Mouse (Mus musculus) hindbrain, embryonic 12.5 days (tissue): ENCODE data around the gene Krtcap3. TPM values are rescaled to one million over a fixed set of nuclear protein-coding genes. Genes with fewer than 3 reads are reported as not detected.
"Not testable (repeated sequence)": the region's sequence is repeated elsewhere in the genome, so short reads cannot be mapped to it uniquely, and the experiment has no call there.

ENCODE experiments used
- ATAC-seq: fragments of 200-750 bp; cut with Nextera tagmentation; 2 replicates; pipeline ENCODE4 v1.8.0; 2017; ENCODE audit warnings: moderate TSS enrichment; ENCODE audit not compliant: low FRiP score
- H3K27ac ChIP-seq: fragments of 300-500 bp; sonication (generic); 2 replicates; pipeline ENCODE4 v1.5.1; 2016; ENCODE audit warnings: mild to moderate bottlenecking
- H3K27me3 ChIP-seq: fragments of 300-500 bp; sonication (generic); 2 replicates; pipeline ENCODE4 v1.6.1; 2016; ENCODE audit warnings: mild to moderate bottlenecking
- H3K36me3 ChIP-seq: fragments of 300-500 bp; sonication (generic); 2 replicates; pipeline ENCODE4 v1.6.1; 2016; ENCODE audit warnings: mild to moderate bottlenecking
- H3K4me1 ChIP-seq: fragments of 300-500 bp; sonication (generic); 2 replicates; pipeline ENCODE4 v1.6.1; 2016
- H3K4me2 ChIP-seq: fragments of 300-500 bp; sonication (generic); replicated peaks from 2 replicates; pipeline ENCODE4 v1.6.1; 2016; ENCODE audit warnings: mild to moderate bottlenecking
- H3K4me3 ChIP-seq: fragments of 300-500 bp; sonication (generic); 2 replicates; pipeline ENCODE4 v1.5.1; 2016; ENCODE audit warnings: mild to moderate bottlenecking
- H3K9ac ChIP-seq: fragments of 300-500 bp; sonication (generic); 2 replicates; pipeline ENCODE4 v1.6.1; 2016; ENCODE audit warnings: mild to moderate bottlenecking, moderate library complexity
- H3K9me3 ChIP-seq: fragments of 300-500 bp; sonication (generic); replicated peaks from 2 replicates; pipeline ENCODE4 v1.6.1; 2016; ENCODE audit warnings: mild to moderate bottlenecking
- WGBS: fragments of 180-500 bp; shearing (Covaris S2); methylation state at CpG from one replicate; pipeline ENCODE4 v1.1.7; 2016; 5-methylcytosine and 5-hydroxymethylcytosine counted together
- polyA plus RNA-seq: library from polyadenylated mRNA; unstranded; fragments of >200 nt; fragmentation: Nextera tagmentation; extraction: Ambion mirVana; gene quantifications from 2 replicates; pipeline ENCODE4 v1.2.1, GENCODE M21; 2016

Gene Krtcap3
- 6.3 and 9.6 TPM in 2 replicates for polyA plus RNA-seq

GRCm38 (mm10) chr5:31251541-31252101 lies at the start of gene Krtcap3:
Gene Krtcap3, plus strand, starts transcription at chr5:31251691.
- peak within 1 kb of the TSS; percentile 39 for H3K4me2 ChIP-seq
- H3K27ac ChIP-seq = no peak within 1 kb of the TSS; the same call in none of the 2 replicates
- ATAC-seq = peak; percentile 62; the same call in 1 of the 2 replicates
- H3K4me1 ChIP-seq = peaks cover 17% of the 10 kb centered on the region
- H3K36me3 ChIP-seq = peaks cover 93% of the 10 kb centered on the region
- 0 out of 2 replicates have a peak within 1 kb of the TSS, but pooled peaks have one; percentile 32 for H3K9ac ChIP-seq
- H3K4me3 ChIP-seq = peak within 1 kb of the TSS; percentile 19
- peaks cover 6% of the 10 kb centered on the region; the same call in 1 of the 2 replicates for H3K27me3 ChIP-seq
- WGBS = 16% methylated on average over 47 of the region's 47 CpGs
- no peaks in the 10 kb centered on the region for H3K9me3 ChIP-seq

- Histone ChIP-seq H3K27me3 (no peaks in the 10 kb centered on the region), H3K4me3 (peak within 1 kb of the TSS; percentile 74), H3K4me2 (peak within 1 kb of the TSS; percentile 87), H3K27ac (peak within 1 kb of the TSS; percentile 77), H3K4me1 (peaks cover 22% of the 10 kb centered on the region), H3K36me3 (peaks cover 76% of the 10 kb centered on the region), H3K9ac (peak within 1 kb of the TSS; percentile 91), H3K9me3 (peaks cover 6% of the 10 kb centered on the region)
- WGBS = under 1% methylated on average over 52 of the region's 53 CpGs
- peak; percentile 94 for ATAC-seq
Observed at GRCm38 (mm10) chr5:31201742-31202590, 49.5 kb upstream of the Krtcap3 start, which contains the start of gene Zfp513. Gene Zfp513, minus strand, starts transcription at chr5:31202303.

- Histone ChIP-seq H3K27me3 (no peaks in the 10 kb centered on the region), H3K36me3 (peaks cover 76% of the 10 kb centered on the region)
- WGBS = 80% methylated on average over 7 of the region's 7 CpGs
Observed at GRCm38 (mm10) chr5:31202933-31203332, 48.6 kb upstream of the Krtcap3 start.

GRCm38 (mm10) chr5:31203866-31204265 lies 47.6 kb upstream of the Krtcap3 start:
- no peak overlapping the region for H3K4me2 ChIP-seq
- ATAC-seq = no peak
- peaks cover 67% of the 10 kb centered on the region for H3K36me3 ChIP-seq
- 95% methylated on average over 2 of the region's 2 CpGs for WGBS
- H3K4me3 ChIP-seq = no peak overlapping the region
- H3K9me3 ChIP-seq = peaks cover 6% of the 10 kb centered on the region
- H3K4me1 ChIP-seq = peaks cover 22% of the 10 kb centered on the region
- no peaks in the 10 kb centered on the region for H3K27me3 ChIP-seq
- no peak overlapping the region for H3K27ac ChIP-seq
- no peak overlapping the region for H3K9ac ChIP-seq

More at GRCm38 (mm10) chr5:31202933-31203332, 48.6 kb upstream of the Krtcap3 start:
- Histone ChIP-seq H3K9ac (peak overlapping the region; percentile 48; the same call in 1 of the 2 replicates), H3K4me2 (peak overlapping the region; percentile 63), H3K9me3 (peaks cover 6% of the 10 kb centered on the region), H3K27ac (peak overlapping the region; percentile 77), H3K4me3 (peak overlapping the region; percentile 74), H3K4me1 (peaks cover 22% of the 10 kb centered on the region)
- ATAC-seq = no peak

GRCm38 (mm10) chr5:31204421-31204820 lies 47.1 kb upstream of the Krtcap3 start:
- Histone ChIP-seq H3K36me3 (peaks cover 61% of the 10 kb centered on the region), H3K9me3 (peaks cover 6% of the 10 kb centered on the region), H3K9ac (no peak overlapping the region), H3K4me3 (no peak overlapping the region), H3K27me3 (no peaks in the 10 kb centered on the region), H3K4me2 (no peak overlapping the region), H3K4me1 (peaks cover 22% of the 10 kb centered on the region), H3K27ac (no peak overlapping the region)
- no peak for ATAC-seq
- 91% methylated on average over 6 of the region's 6 CpGs for WGBS

GRCm38 (mm10) chr5:31216554-31216953 lies 34.9 kb upstream of the Krtcap3 start:
- not testable (repeated sequence) for H3K36me3 ChIP-seq, H3K4me1 ChIP-seq, ATAC-seq, H3K4me2 ChIP-seq, H3K9me3 ChIP-seq, H3K9ac ChIP-seq, H3K27ac ChIP-seq, H3K4me3 ChIP-seq, H3K27me3 ChIP-seq
- 87% methylated on average over 6 of the region's 6 CpGs for WGBS

GRCm38 (mm10) chr5:31218294-31218693 lies 33.2 kb upstream of the Krtcap3 start:
- 65% methylated on average over 7 of the region's 7 CpGs for WGBS
- peaks cover 9% of the 10 kb centered on the region for H3K4me1 ChIP-seq
- no peak for ATAC-seq
- H3K4me3 ChIP-seq = no peak overlapping the region
- H3K9ac ChIP-seq = no peak overlapping the region
- no peaks in the 10 kb centered on the region for H3K36me3 ChIP-seq
- H3K27me3 ChIP-seq = no peaks in the 10 kb centered on the region
- no peak overlapping the region for H3K27ac ChIP-seq
- H3K4me2 ChIP-seq = no peak overlapping the region
- H3K9me3 ChIP-seq = no peaks in the 10 kb centered on the region

- no peak overlapping the region for H3K27ac ChIP-seq
- H3K4me3 ChIP-seq = 0 out of 2 replicates have a peak overlapping the region, but pooled peaks have one; percentile 97
- H3K9me3 ChIP-seq = no peaks in the 10 kb centered on the region
- H3K9ac ChIP-seq = peak overlapping the region; percentile 18; the same call in 1 of the 2 replicates
- WGBS = 2% methylated on average over 2 of the region's 2 CpGs
- peak overlapping the region; percentile 83 for H3K4me2 ChIP-seq
- ATAC-seq = no peak
- H3K4me1 ChIP-seq = peaks cover 9% of the 10 kb centered on the region
- no peaks in the 10 kb centered on the region for H3K27me3 ChIP-seq
- no peaks in the 10 kb centered on the region for H3K36me3 ChIP-seq
Observed at GRCm38 (mm10) chr5:31219070-31219469, 32.4 kb upstream of the Krtcap3 start.

- 2% methylated on average over 11 of the region's 11 CpGs for WGBS
- H3K9ac ChIP-seq = peak overlapping the region; percentile 95
- no peaks in the 10 kb centered on the region for H3K9me3 ChIP-seq
- peak overlapping the region; percentile 96 for H3K27ac ChIP-seq
- peak overlapping the region; percentile 83 for H3K4me2 ChIP-seq
- H3K36me3 ChIP-seq = no peaks in the 10 kb centered on the region
- H3K27me3 ChIP-seq = no peaks in the 10 kb centered on the region
- peak overlapping the region; percentile 97 for H3K4me3 ChIP-seq
- H3K4me1 ChIP-seq = peaks cover 9% of the 10 kb centered on the region
- ATAC-seq = no peak
Observed at GRCm38 (mm10) chr5:31219474-31219873, 32.0 kb upstream of the Krtcap3 start.

- Histone ChIP-seq H3K4me2 (peak overlapping the region; percentile 83), H3K4me3 (peak overlapping the region; percentile 97), H3K27me3 (no peaks in the 10 kb centered on the region), H3K27ac (peak overlapping the region; percentile 96), H3K9ac (peak overlapping the region; percentile 95), H3K4me1 (peaks cover 9% of the 10 kb centered on the region), H3K9me3 (no peaks in the 10 kb centered on the region), H3K36me3 (no peaks in the 10 kb centered on the region)
- under 1% methylated on average over 40 of the region's 40 CpGs for whole genome bisulfite sequencing
- peak; percentile 81 for ATAC-seq
Observed at GRCm38 (mm10) chr5:31219911-31220447, 31.5 kb upstream of the Krtcap3 start.

GRCm38 (mm10) chr5:31220448-31221303 lies 30.8 kb upstream of the Krtcap3 start, which contains the start of gene Ppm1g:
Gene Ppm1g, minus strand, starts transcription at chr5:31220687.
- Histone ChIP-seq H3K9me3 (no peaks in the 10 kb centered on the region), H3K4me2 (peak within 1 kb of the TSS; percentile 83), H3K4me1 (peaks cover 9% of the 10 kb centered on the region), H3K27ac (peak within 1 kb of the TSS; percentile 96), H3K36me3 (no peaks in the 10 kb centered on the region), H3K4me3 (peak within 1 kb of the TSS; percentile 97), H3K9ac (peak within 1 kb of the TSS; percentile 95), H3K27me3 (no peaks in the 10 kb centered on the region)
- WGBS = under 1% methylated on average over 52 of the region's 70 CpGs
- ATAC-seq = peak; percentile 94
